Mouse (Mus musculus): Measurements from ENCODE around the gene Zfhx3.

Zfhx3 gene

DNA sequence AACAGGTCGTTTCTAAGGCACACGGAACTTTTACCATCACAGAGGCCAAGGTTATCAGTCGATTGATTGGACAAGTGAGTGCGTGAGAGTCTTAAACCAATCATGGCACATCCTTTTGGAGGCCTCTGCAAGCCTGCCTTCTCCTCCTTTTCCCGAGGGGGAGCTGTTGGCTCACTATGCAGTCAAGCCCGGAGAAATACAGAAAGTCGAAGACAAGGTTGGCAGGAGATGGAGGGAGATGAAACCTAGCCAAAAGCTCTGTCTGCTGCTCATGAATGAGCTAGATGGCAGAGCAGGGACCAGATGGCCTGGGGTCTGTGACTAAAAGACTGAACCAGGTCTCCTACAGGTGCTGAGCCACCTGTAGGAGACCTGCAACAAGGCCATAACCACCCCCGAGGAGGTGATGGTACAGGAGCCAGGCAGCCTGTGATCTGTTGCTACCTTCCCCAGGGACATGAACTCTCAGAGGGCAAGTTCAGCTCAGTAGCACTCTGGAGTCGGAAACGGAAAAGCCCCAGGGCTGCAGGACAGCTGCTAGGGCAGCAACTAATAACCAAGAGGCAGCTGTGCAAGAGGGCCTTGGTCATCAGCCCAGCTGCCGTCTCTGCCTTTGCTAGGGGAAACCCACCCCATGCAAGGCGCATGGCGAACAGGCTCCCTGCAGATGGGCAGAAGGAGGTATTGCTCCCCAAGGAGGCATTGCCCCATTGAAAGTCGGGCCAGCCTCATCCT is 848.3 kb downstream of the Zfhx3 start:
- no peak for DNase-seq (ENCODE audit: low spot score in 2 of 2)

- no peak for DNase-seq (ENCODE audit: low spot score in 2 of 2)
Observed at GRCm38 (mm10) chr8:108796076-108796475, 853.6 kb downstream of the Zfhx3 start.

DNA sequence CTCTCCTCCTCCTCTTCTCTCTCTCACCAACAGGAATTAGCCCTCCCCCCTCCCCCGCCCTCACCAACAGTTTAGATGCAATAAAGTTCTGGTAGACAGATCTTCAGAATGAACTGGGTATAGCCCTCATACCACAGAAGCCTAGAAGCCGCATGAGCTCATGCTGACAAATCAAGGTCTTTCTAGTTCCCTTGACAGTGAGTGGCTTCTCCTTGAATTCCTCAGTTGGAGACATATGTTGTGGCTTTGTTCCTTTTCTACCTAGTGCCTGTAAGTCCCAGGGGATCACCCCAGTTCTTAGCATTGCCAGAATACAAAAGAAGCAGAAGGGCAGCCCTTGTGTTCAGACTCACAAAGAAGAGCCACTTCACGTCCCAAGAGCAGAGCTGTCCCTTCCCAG is 854.4 kb downstream of the Zfhx3 start:
- no peak for DNase-seq (ENCODE audit: low spot score in 2 of 2)

GRCm38 (mm10) chr8:108798012-108798411 is 855.6 kb downstream of the Zfhx3 start:
- DNase-seq (ENCODE audit: low spot score in 2 of 2) = no peak

- no peak for DNase-seq (ENCODE audit: low spot score in 2 of 2)
Observed at GRCm38 (mm10) chr8:108799250-108799649, 856.8 kb downstream of the Zfhx3 start.

- no peak for DNase-seq (ENCODE audit: low spot score in 2 of 2)
Observed at GRCm38 (mm10) chr8:108800357-108800756, 857.9 kb downstream of the Zfhx3 start.

- no peak for DNase-seq (ENCODE audit: low spot score in 2 of 2)
Observed at GRCm38 (mm10) chr8:108803017-108803416, 860.6 kb downstream of the Zfhx3 start.

DNA sequence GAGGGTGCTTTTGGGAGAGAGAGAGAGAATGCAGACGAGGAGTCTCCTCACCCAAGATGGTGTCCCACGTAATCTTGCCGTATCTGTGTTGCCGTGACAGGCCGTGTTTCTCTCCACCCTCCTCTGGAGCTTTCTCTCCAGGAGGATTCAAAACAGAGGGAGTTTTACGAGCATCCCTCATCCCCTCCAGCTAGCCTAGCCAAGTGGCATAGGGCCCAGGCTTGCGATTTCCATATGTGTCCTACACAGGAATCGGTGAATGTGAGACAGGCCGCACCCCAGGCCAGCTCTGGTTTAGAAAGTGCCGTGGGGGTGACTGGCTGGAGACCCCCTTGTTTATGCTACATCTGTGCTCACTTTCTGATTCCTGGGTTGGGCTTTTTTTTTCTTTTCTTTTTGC is 869.2 kb downstream of the Zfhx3 start:
- no peak for DNase-seq (ENCODE audit: low spot score in 2 of 2)

- no peak for DNase-seq (ENCODE audit: low spot score in 2 of 2)
Observed at GRCm38 (mm10) chr8:108813375-108813774, 870.9 kb downstream of the Zfhx3 start.

GRCm38 (mm10) chr8:108819271-108819671 is 876.8 kb downstream of the Zfhx3 start:
- DNase-seq (ENCODE audit: low spot score in 2 of 2) = no peak

GRCm38 (mm10) chr8:108819826-108820225 is 877.4 kb downstream of the Zfhx3 start:
- no peak for DNase-seq (ENCODE audit: low spot score in 2 of 2)

- peak; percentile 55 to 57 for DNase-seq (ENCODE audit: low spot score in 2 of 2)
Observed at GRCm38 (mm10) chr8:108820634-108821033, 878.2 kb downstream of the Zfhx3 start.

GRCm38 (mm10) chr8:108822841-108823266 is 880.4 kb downstream of the Zfhx3 start:
- no peak for DNase-seq (ENCODE audit: low spot score in 2 of 2)

GRCm38 (mm10) chr8:108824049-108824448 is 881.6 kb downstream of the Zfhx3 start:
- no peak for DNase-seq (ENCODE audit: low spot score in 2 of 2)

- DNase-seq (ENCODE audit: low spot score in 2 of 2) = no peak
Observed at GRCm38 (mm10) chr8:108826414-108826813, 884.0 kb downstream of the Zfhx3 start.

GRCm38 (mm10) chr8:108827428-108827827 is 885.0 kb downstream of the Zfhx3 start:
- no peak for DNase-seq (ENCODE audit: low spot score in 2 of 2)

- DNase-seq (ENCODE audit: low spot score in 2 of 2) = no peak
Observed at GRCm38 (mm10) chr8:108829305-108829717, 886.9 kb downstream of the Zfhx3 start.

- no peak for DNase-seq (ENCODE audit: low spot score in 2 of 2)
Observed at GRCm38 (mm10) chr8:108835143-108835542, 892.7 kb downstream of the Zfhx3 start.

GRCm38 (mm10) chr8:108837788-108838187 is 895.3 kb downstream of the Zfhx3 start:
- no peak for DNase-seq (ENCODE audit: low spot score in 2 of 2)

DNA sequence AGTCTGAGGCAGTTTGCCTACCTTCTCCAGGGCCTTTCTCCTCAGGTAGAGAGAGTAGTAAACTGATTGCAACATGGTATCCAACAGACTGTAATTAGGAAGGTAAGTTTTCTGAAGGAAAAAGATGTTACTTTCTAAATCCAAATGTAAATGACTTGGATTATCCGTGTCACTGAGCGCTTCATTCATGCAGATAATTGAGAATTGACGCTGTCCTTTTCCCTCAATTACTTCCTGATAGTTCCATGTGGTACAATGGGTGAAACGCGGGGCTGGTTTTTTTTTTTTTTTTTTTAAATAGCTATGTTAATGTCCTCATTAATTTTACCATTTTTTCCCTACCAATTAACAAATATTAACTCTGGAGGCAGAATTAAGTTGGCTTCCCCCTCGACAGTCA is 896.3 kb downstream of the Zfhx3 start:
- no peak for DNase-seq (ENCODE audit: low spot score in 2 of 2)

- DNase-seq (ENCODE audit: low spot score in 2 of 2) = no peak
Observed at GRCm38 (mm10) chr8:108842307-108842706, 899.9 kb downstream of the Zfhx3 start.

- DNase-seq (ENCODE audit: low spot score in 2 of 2) = no peak
Observed at GRCm38 (mm10) chr8:108846174-108846573, 903.7 kb downstream of the Zfhx3 start.

DNA sequence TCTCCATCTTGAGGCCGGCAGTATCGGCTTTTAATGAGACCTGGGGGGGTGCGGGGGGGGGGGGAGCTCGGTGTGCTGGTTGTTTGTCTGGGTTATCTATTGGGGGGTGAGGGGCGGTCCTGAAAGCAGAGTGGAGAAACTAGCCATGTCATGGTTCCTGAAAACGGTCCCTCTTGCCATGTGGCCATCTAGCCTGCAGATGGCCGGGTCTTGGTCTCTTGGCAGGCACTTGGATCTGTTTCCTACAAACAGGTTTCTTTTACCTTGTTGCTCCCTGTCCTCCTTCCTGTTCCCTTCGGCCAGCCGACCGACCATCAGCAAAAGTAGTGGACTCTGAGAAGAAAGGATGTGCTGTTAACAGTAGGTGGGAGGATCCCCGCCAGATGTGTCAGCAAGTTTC is 904.4 kb downstream of the Zfhx3 start:
- no peak for DNase-seq (ENCODE audit: low spot score in 2 of 2)

DNA sequence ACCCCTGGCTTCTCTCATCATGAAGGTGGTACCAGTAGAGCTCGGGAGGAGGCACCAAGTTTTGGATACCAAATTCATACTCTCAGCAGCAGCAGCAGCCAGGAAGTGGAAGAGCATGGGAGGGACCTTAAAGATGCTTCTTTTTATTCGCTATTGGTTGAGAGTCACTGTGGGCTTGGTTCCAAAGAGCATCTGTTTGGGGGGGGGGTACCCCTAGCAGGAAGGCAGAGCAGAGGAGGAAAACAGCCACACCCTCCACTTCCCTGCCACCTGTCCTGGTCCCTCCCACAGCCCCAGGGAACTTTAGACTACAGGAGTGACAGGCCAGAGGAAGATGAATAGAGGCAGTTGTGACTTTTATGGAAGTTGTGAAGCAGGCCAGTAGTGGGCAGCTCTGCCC is 904.9 kb downstream of the Zfhx3 start:
- DNase-seq (ENCODE audit: low spot score in 2 of 2) = peak; percentile 29 to 31
